Mouse (Mus musculus) G1E (cell line): Measurements from ENCODE around the gene Zfand3.

Experiments
- CTCF ChIP-seq: IDR thresholded peaks from 2 replicates; pipeline ENCODE4 v1.5.1; 2012; ENCODE audit warnings: low read depth, low read length, inconsistent platforms, mixed read lengths
- GATA1 ChIP-seq: IDR thresholded peaks from 2 replicates; pipeline ENCODE4 v1.6.1; 2012; ENCODE audit warnings: borderline replicate concordance, low read length, inconsistent platforms, mixed read lengths
- POLR2AphosphoS5 ChIP-seq: IDR thresholded peaks from 2 replicates; pipeline ENCODE4 v1.6.1; 2012; ENCODE audit warnings: low read depth, low read length, inconsistent platforms; ENCODE audit not compliant: insufficient replicate concordance

DNA sequence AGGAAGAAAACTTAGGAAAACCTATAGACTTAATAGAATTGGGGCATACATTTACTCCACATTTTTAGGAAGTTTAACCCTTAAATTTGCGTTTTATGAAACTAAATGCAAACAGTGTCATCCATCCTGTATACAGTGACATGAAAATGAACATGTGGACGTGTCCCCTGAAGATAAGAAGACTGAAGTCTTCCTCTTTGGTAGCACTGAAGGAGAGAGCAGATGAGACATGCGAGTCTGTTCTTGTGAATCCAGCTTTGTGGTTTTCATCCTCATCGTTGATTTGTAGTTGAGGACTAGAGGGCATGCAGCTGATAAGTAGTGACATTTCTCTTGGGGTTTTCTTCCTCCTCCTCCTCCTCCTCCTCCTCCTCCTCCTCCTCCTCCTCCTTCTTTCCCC, 177.0 kb downstream of the Zfand3 start:
- TF ChIP-seq CTCF (no peak), GATA1 (no peak), POLR2AphosphoS5 (no peak)
